Mouse (Mus musculus) testis, adult 2 months (tissue): ENCODE results near the gene Dnm3.

Source experiments
- CTCF ChIP-seq: fragments of 200-500 bp; IDR thresholded peaks from 2 replicates; pipeline ENCODE4 v1.5.1; 2012; ENCODE audit warnings: low read depth, mild to moderate bottlenecking, inconsistent platforms, low read length, moderate library complexity; ENCODE audit not compliant: control insufficient read depth, insufficient read depth, insufficient replicate concordance
- POLR2A ChIP-seq: fragments of 200-500 bp; IDR thresholded peaks from 2 replicates; pipeline ENCODE4 v1.6.1; 2012; ENCODE audit warnings: low read depth, mild to moderate bottlenecking, inconsistent platforms, low read length, moderate library complexity; ENCODE audit not compliant: control insufficient read depth

DNA sequence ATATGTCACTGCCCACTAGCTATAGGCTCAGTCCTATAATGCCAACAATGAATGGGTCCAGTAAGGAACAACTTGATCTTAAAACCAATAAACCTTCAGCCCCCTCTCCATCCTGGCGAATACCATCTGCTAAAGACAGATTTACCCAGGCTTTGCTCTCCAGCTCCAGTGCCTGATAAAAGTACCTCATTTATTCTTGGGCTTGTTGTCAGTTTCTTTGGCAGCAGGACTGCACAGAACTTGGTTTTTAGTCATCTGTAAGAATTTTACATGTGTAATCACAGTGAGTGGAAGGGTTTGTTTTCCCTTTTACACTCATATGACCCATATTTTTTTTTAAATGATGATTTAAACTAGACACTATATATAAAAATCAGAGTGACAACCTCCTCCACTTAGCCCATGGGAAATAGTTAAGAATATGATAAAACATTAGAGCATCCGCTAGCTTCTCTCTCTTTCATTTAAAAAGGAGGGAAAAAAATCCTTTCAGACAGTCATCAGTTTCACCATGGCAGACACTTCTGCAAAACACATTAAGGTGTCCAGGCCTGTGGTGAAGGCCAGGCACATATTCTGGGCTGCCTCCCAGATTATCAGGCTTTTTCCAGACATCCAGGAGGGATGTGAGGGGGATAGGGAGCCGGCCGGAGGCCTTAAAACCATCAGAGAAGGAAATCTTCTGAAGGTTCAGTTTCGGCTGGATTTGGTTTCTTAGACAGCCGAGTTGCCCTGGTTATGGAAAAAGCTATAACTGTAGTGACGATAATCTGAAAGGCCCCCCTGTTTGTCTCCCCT is 313.9 kb downstream of the Dnm3 start:
- TF ChIP-seq POLR2A (no peak), CTCF (no peak)
